Mouse (Mus musculus) liver, postnatal 0 days (tissue): Measurements from ENCODE around the gene Dysf. TPM values are rescaled to one million over a fixed set of nuclear protein-coding genes. Genes with fewer than 3 reads are reported as not detected.

Source experiments
- ATAC-seq: fragments of 200-750 bp; cut with Nextera tagmentation; 2 replicates; pipeline ENCODE4 v1.8.0; 2017; ENCODE audit warnings: mild to moderate bottlenecking, moderate library complexity
- DNase-seq: peaks from one replicate; pipeline ENCODE4 v3.0.0-alpha.2; 2016
- H3K27ac ChIP-seq: fragments of 300-500 bp; sonication (generic); 2 replicates; pipeline ENCODE4 v1.5.1; 2014; ENCODE audit warnings: antibody characterized with exemption, moderate library complexity, mild to moderate bottlenecking, low read depth
- H3K27me3 ChIP-seq: fragments of 300-500 bp; sonication (generic); 2 replicates; pipeline ENCODE4 v1.6.1; 2014; ENCODE audit warnings: low read length, control low read depth, mixed read lengths; ENCODE audit not compliant: insufficient read depth
- H3K36me3 ChIP-seq: fragments of 300-500 bp; sonication (generic); replicated peaks from 2 replicates; pipeline ENCODE4 v1.6.1; 2014; ENCODE audit warnings: mild to moderate bottlenecking, control low read depth, low read length, moderate library complexity, mixed read lengths; ENCODE audit not compliant: insufficient read depth
- H3K4me1 ChIP-seq: fragments of 300-500 bp; sonication (generic); 2 replicates; pipeline ENCODE4 v1.6.1; 2014; ENCODE audit warnings: antibody characterized with exemption, mild to moderate bottlenecking, control low read depth; ENCODE audit not compliant: insufficient read depth
- H3K4me2 ChIP-seq: fragments of 300-500 bp; sonication (generic); 2 replicates; pipeline ENCODE4 v1.6.1; 2014; ENCODE audit warnings: low read depth, mild to moderate bottlenecking, low read length, moderate library complexity, mixed read lengths
- H3K4me3 ChIP-seq: fragments of 300-500 bp; sonication (generic); 2 replicates; pipeline ENCODE4 v1.5.1; 2014; ENCODE audit warnings: low read depth, low read length
- H3K9ac ChIP-seq: fragments of 300-500 bp; sonication (generic); replicated peaks from 2 replicates; pipeline ENCODE4 v1.6.1; 2014; ENCODE audit warnings: mild to moderate bottlenecking, moderate library complexity
- H3K9me3 ChIP-seq: fragments of 300-500 bp; sonication (generic); 2 replicates; pipeline ENCODE4 v1.6.1; 2016; ENCODE audit warnings: mild to moderate bottlenecking, control low read depth, low read length, mixed read lengths
- CTCF ChIP-seq: sonication (generic); IDR thresholded peaks from 2 replicates; pipeline ENCODE4 v1.5.1; 2016; ENCODE audit warnings: antibody characterized with exemption, low read depth
- EP300 ChIP-seq: IDR thresholded peaks from 2 replicates; pipeline ENCODE4 v1.6.1; 2016; ENCODE audit warnings: antibody characterized with exemption, low read depth, mild to moderate bottlenecking
- WGBS: fragments of 180-500 bp; shearing (Covaris S2); extraction: QIAGEN DNeasy Blood & Tissue Kit; methylation state at CpG from one replicate; pipeline ENCODE4 v1.1.7; 2014; ENCODE audit not compliant: insufficient replicate concordance; 5-methylcytosine and 5-hydroxymethylcytosine counted together
- polyA plus RNA-seq: library from polyadenylated mRNA; unstranded; fragments of >200 nt; fragmentation: Nextera tagmentation; extraction: Ambion mirVana; gene quantifications from 2 replicates; pipeline ENCODE4 v1.2.1, GENCODE M21; 2015

The Dysf gene
- polyA plus RNA-seq, 1 experiment from 2014 or later: 2.7 TPM

DNA sequence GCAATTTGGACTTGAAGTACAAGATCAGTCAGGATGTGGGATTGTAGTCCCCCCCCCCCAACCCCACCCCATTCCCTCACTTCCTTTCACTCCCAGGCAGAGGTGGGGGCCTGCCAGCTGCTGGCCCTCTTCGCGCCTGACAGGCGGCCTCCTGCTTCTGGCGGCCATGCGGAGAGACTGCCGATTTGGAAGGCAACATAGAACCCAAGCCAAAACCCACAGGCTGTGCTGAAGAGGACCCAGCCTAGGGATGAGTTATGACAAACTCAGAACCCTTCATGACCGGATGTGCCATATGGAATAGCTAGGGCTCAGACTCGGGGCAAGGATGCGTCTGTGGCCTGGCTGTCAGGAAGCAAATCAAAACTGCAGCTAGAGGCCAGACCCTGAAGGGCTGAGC, 134.1 kb downstream of the Dysf start:
- no peaks in the 10 kb centered on the region for H3K9me3 ChIP-seq
- 62% methylated on average over 9 of the region's 9 CpGs for WGBS
- no peak for DNase-seq
- H3K4me3 ChIP-seq: no peak overlapping the region
- no peaks in the 10 kb centered on the region for H3K4me1 ChIP-seq
- H3K9ac ChIP-seq: no peak overlapping the region
- H3K36me3 ChIP-seq: no peaks in the 10 kb centered on the region
- H3K4me2 ChIP-seq: no peak overlapping the region
- ATAC-seq: no peak
- H3K27ac ChIP-seq: no peak overlapping the region
- no peak for TF ChIP-seq EP300
- H3K27me3 ChIP-seq: no peaks in the 10 kb centered on the region

DNA sequence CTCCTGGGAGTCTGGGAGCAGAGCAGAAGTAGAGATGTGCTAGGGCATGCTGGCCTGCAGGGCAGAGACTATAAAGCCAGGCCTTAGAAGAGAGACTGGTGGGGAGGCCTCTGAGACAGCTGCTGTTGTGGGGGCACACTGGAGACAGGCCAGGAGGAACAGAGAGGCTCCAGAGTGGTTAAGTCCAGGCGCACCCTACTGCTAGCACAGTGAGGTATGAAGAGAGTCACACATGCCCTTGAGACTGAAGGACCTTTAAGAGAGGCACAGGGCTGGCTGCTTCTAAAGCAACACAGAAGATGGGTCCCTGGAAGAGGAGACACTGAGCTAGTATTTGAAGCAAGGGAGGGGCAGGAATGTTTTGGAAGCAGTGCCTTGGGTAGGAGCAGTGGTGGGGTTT, 134.9 kb downstream of the Dysf start:
- H3K27me3 ChIP-seq: no peaks in the 10 kb centered on the region
- H3K36me3 ChIP-seq: no peaks in the 10 kb centered on the region
- H3K4me3 ChIP-seq: no peak overlapping the region
- H3K9me3 ChIP-seq: no peaks in the 10 kb centered on the region
- H3K27ac ChIP-seq: no peak overlapping the region
- no peak for DNase-seq
- no peaks in the 10 kb centered on the region for H3K4me1 ChIP-seq
- H3K9ac ChIP-seq: no peak overlapping the region
- no peak overlapping the region for H3K4me2 ChIP-seq
- WGBS: 76% methylated on average over 1 of the region's 1 CpGs
- no peak for ATAC-seq
- no peak for TF ChIP-seq EP300
- TF ChIP-seq CTCF: no peak

DNA sequence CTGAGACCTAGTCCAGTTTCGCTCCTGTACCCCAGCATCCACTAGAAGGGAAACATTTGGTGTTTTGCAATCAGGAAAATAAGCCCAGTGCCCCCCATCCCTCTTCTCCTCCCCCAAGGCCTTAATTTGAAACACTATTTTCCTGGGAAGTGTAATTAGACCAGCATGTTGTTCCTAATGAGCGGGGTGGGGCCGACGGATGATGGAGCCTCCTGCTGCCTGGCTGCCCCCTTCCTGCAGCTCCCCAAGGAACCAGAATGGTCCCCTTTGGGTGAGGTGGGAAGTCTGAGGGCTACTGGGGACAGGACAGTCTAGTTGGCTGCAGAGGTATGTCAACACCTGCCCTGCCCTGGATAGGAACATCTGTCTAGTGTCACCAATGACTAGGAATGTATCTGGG, 136.0 kb downstream of the Dysf start:
- no peaks in the 10 kb centered on the region for H3K36me3 ChIP-seq
- H3K9ac ChIP-seq: no peak overlapping the region
- H3K4me1 ChIP-seq: no peaks in the 10 kb centered on the region
- H3K9me3 ChIP-seq: no peaks in the 10 kb centered on the region
- WGBS: 78% methylated on average over 4 of the region's 4 CpGs
- H3K4me3 ChIP-seq: no peak overlapping the region
- TF ChIP-seq CTCF (no peak), EP300 (no peak)
- DNase-seq: no peak
- no peak overlapping the region for H3K4me2 ChIP-seq
- H3K27ac ChIP-seq: no peak overlapping the region
- no peaks in the 10 kb centered on the region for H3K27me3 ChIP-seq
- ATAC-seq: no peak

DNA sequence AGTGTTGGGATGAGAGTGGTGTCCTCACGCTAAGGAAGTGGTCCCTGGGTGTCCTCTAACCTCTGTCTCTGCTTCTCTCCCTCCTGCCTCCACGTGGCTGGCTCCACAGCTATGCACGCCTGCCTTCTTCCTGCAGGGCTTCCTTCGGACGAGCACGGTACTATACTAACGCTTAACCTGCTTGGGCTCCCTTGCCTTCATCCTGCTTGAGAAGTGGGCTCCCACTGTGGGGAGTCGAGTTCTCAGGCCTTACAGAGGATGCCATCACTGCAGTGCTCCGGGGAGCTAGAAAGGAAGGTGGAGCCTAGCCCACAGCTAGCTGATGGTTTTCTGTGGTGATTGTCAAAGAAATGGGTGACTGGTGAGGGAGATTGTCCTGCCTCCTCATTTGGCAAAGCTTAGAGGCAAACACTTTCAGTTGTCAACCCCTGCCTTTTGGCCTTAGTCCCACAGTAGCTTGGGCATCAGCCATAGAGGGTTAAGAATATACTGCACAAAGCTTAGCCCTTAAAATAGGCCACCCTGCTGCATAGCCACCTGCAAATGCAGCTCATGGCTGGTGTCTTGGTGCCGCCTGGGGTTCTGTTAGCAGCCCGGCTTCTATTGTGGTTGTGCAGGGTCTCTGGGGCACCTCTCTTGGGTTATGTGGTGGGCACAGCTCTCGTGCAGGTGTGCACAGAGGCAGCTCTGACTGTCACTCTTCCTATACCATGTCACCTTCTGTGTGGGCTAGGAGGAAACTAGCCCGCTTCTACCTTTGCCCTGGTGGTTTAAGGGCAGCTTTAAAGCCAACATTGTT, 139.0 kb downstream of the Dysf start:
- Histone ChIP-seq H3K4me2 (no peak overlapping the region), H3K9me3 (no peaks in the 10 kb centered on the region), H3K4me1 (no peaks in the 10 kb centered on the region), H3K36me3 (no peaks in the 10 kb centered on the region), H3K27ac (no peak overlapping the region), H3K9ac (no peak overlapping the region), H3K27me3 (no peaks in the 10 kb centered on the region), H3K4me3 (no peak overlapping the region)
- ATAC-seq (no peak), DNase-seq (no peak)
- TF ChIP-seq EP300: no peak
- no peak for TF ChIP-seq CTCF
- 72% methylated on average over 13 of the region's 13 CpGs for WGBS

DNA sequence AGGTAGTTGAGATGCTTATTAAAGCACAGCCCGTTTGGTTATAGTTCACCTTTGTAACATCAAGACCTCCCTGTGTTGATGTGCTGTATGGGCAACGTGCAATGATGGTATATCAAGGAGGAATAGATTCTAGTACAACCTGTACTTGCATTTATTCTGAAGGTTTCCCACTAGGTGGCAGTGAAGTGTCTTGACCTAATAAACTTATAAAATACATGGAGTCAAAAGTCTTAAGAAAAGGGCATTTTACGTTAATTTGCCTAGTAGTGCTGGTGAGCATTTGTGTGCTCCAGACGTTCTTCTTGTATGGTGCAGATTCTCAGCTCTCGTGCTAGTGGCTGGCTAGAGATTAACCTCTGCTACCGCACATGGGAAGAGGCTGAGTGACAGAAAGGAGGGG, 140.1 kb downstream of the Dysf start:
- Histone ChIP-seq H3K4me3 (no peak overlapping the region), H3K4me2 (no peak overlapping the region), H3K36me3 (no peaks in the 10 kb centered on the region), H3K9ac (no peak overlapping the region), H3K27me3 (no peaks in the 10 kb centered on the region), H3K9me3 (no peaks in the 10 kb centered on the region), H3K27ac (no peak overlapping the region), H3K4me1 (no peaks in the 10 kb centered on the region)
- no peak for ATAC-seq
- TF ChIP-seq CTCF (peak; percentile 34), EP300 (no peak)
- 58% methylated on average over 6 of the region's 6 CpGs for WGBS
- DNase-seq: no peak

DNA sequence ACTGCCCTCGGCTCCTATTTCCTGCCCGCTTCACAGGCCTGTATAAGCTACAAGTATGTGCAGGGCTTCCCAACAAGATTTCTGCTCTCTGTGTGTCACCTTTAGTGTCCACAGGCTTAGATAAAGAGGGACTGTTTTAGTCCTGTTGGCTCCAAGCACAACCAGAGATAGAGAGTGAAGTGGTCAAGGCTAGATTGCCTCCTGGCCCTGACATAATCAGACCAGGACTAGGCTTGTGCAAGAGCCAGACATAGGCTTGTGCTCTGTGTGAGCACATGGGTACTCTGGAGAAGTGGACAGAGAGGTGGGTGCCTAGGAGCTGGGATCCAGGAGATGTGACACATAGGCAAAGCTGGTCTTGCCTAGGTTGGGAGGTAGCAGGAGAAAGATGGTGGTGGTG, 146.1 kb downstream of the Dysf start:
- H3K27ac ChIP-seq: no peak overlapping the region
- DNase-seq: no peak
- no peaks in the 10 kb centered on the region for H3K9me3 ChIP-seq
- no peak overlapping the region for H3K9ac ChIP-seq
- no peak for ATAC-seq
- H3K4me2 ChIP-seq: no peak overlapping the region
- H3K36me3 ChIP-seq: no peaks in the 10 kb centered on the region
- H3K4me1 ChIP-seq: no peaks in the 10 kb centered on the region
- no peak overlapping the region for H3K4me3 ChIP-seq
- no peaks in the 10 kb centered on the region for H3K27me3 ChIP-seq
- WGBS: 72% methylated on average over 2 of the region's 2 CpGs
- TF ChIP-seq EP300 (no peak), CTCF (no peak)

DNA sequence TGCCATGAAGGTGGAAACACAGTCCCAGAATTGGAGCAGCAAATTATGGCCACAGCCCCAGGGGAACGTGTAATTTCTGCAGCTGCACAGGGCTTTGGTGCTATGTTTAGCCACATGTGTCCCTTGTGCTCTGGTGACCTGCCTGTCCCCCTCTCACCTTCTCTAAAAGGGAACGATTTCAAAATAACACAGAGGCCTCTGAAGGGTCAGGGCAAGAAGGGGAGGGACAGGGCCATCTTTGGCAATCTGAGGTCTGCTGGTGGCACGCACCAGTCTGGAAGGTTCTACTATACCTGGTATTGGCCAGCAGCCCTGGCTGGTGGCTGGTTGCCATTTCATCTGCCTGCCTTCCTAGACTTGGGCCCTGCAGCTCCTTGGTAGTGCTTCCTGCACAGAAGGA, 147.4 kb downstream of the Dysf start:
- DNase-seq (no peak), ATAC-seq (no peak)
- TF ChIP-seq CTCF (no peak), EP300 (no peak)
- WGBS: 47% methylated on average over 3 of the region's 3 CpGs
- no peaks in the 10 kb centered on the region for H3K36me3 ChIP-seq
- H3K4me1 ChIP-seq: no peaks in the 10 kb centered on the region
- no peaks in the 10 kb centered on the region for H3K9me3 ChIP-seq
- no peak overlapping the region for H3K4me3 ChIP-seq
- H3K9ac ChIP-seq: no peak overlapping the region
- H3K27ac ChIP-seq: no peak overlapping the region
- H3K27me3 ChIP-seq: no peaks in the 10 kb centered on the region
- no peak overlapping the region for H3K4me2 ChIP-seq
